Comparison of ENCODE assay signal across 17 mouse cellular contexts in the genomic region with DNA sequence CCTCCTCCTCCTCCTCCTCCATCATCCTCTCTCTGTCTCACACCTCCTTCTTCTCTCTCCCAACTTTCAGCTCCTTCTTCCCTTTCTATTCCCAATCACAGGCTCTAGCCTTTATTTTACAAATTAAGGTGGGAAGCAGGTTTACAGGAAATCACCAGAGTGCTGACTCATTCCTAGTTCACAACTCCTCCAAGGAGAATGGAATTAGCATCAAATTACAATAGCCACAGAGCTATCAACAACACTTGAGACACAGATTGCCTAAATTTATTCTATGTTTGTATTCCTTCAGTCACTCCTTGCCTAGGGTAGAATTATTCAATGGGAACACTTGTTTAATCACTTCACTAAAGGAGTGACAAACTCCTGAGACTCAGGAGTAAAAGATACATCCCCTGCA.
"Had no signal": no experiment of that assay in that cellular context is flagged by ENCODE, and none has a peak within 500 bp of the region (broad histone marks: within the 10 kb centered on the region; RNA-seq: fewer than 3 reads in every experiment).

No protein-coding gene starts in this region.

- H3K4me1 ChIP-seq: lung, embryonic 15.5 days; megakaryocyte, embryonic 14.5 days; midbrain, embryonic 13.5 days; midbrain, embryonic 15.5 days; neural tube, embryonic 12.5 days; stomach, embryonic 15.5 days had no signal

- H3K27ac ChIP-seq: lung, embryonic 15.5 days; macrophage; midbrain, embryonic 13.5 days; midbrain, embryonic 15.5 days; neural tube, embryonic 12.5 days; stomach, embryonic 15.5 days; stomach, postnatal 0 days had no signal

- H3K27me3 ChIP-seq: lung, embryonic 15.5 days; megakaryocyte, embryonic 14.5 days; midbrain, embryonic 13.5 days; midbrain, embryonic 15.5 days; neural tube, embryonic 12.5 days; stomach, embryonic 15.5 days had no signal

- H3K9me3 ChIP-seq: lung, embryonic 15.5 days; megakaryocyte, embryonic 14.5 days; stomach, embryonic 15.5 days had no signal

- H3K36me3 ChIP-seq: lung, embryonic 15.5 days; midbrain, embryonic 13.5 days; midbrain, embryonic 15.5 days; neural tube, embryonic 12.5 days; stomach, embryonic 15.5 days had no signal

- DNase-seq: lung, adult 2 months; lung, postnatal 14 days; lung, postnatal 36 days; right cerebral cortex, postnatal 25 days; thymus, adult 2 months; thymus, postnatal 25 days; thymus, postnatal 4 days had no signal

- H3K4me2 ChIP-seq: lung, embryonic 15.5 days; midbrain, embryonic 11.5 days; midbrain, embryonic 13.5 days; midbrain, embryonic 15.5 days; neural tube, embryonic 12.5 days; stomach, embryonic 15.5 days had no signal

- ATAC-seq: lung, postnatal 0 days; midbrain, embryonic 13.5 days; midbrain, embryonic 15.5 days had no signal

- H3K9ac ChIP-seq: lung, embryonic 15.5 days; midbrain, embryonic 13.5 days; midbrain, embryonic 15.5 days; neural tube, embryonic 12.5 days; stomach, embryonic 15.5 days had no signal

- H3K4me3 ChIP-seq: lung, embryonic 15.5 days; megakaryocyte, embryonic 14.5 days; midbrain, embryonic 13.5 days; midbrain, embryonic 15.5 days; neural tube, embryonic 12.5 days; stomach, embryonic 15.5 days had no signal
